Mouse (Mus musculus) heart, postnatal 10 days (tissue): ENCODE results near the gene Get4. TPM values are rescaled to one million over a fixed set of nuclear protein-coding genes. Genes with fewer than 3 reads are reported as not detected.

Experiments
- DNase-seq, 2 experiments: peaks; one replicate each; pipeline ENCODE4 v3.0.0; 2021
- intact Hi-C: fragments of 180-260 bp; cut with DNase I; formaldehyde crosslinking; loops from one replicate; pipeline ENCODE4 v1.15.1; 2025
- total RNA-seq, 2 experiments: library from RNA; stranded (reverse); gene quantifications; 2 replicates each; pipeline ENCODE4 v1.2.3; 2021

Gene Get4
- total RNA-seq, 2 experiments from 2014 or later = 57.6 to 59.4 TPM

DNA sequence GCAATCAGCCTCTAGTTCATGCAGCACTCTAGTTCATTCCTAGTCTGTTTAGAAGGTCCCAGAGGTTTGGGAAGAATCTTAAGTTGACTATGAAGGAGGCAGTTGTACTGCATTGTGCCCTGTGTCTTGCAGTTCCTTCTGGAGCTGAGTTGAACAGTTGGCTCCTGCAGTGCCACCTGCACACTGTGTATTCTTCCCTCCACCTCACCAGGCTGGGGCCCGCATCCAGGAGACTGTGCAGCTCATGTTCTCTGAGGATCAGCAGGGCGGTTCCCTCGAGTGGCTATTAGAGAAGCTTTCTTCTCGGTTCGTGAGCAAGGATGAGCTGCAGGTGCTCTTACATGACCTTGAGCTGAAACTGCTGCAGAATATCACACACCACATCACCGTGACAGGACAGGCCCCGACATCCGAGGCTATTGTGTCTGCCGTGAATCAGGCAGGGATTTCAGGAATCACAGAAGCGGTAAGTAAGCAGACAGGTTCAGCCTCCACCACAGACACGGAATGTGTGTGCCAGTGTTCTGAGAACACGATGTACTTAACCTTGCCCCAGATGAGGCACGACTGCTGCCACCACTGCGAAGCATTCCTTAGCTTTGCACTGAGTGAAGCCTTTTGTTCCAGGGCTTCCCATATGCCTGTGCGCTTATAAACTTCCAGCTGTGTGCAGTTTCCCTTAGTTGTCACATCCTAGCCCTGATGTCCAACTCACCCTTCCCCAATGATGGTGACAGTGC is 10.9 kb upstream of the Get4 start:
- intact Hi-C loops = no loop called here
- no peak for DNase-seq

DNA sequence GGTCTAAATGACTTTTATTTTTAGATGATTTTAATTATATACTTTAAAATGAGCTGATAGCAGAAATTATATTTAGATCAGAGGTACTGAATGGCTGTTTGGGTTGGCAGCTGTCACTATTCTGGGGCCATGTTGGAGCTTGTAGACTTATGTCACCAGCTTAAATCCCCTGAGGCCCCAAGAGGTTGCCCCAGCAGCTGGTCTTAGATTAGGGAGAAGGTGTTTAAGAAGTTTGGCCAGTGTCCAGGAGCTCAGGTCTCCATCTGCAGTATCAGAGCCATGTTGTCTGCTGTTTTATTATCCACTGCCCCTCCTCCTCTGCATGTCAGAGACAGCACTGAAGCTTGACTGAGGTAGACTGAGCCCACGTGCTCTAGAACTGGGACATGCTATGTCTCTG is 8.7 kb upstream of the Get4 start:
- DNase-seq = no peak

DNA sequence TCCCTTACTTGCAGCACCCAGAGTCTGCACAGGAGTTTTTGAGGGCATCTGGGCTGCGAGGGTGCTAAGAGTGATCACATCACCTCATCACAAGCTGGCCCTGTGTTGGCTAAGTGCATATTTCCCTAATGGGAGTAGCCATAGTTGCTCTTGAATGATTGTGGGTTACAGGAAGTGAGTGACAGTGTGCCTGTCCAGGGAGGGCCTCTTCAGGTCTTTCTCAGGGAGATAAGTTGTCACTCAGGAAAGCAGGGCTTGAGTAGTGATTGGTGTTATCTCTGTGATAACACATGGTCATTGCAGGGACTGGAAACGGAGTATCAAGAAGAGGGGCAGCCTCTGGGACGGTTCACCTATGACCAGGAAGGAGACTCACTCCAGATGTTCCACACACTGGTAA is 4.4 kb upstream of the Get4 start:
- no peak for DNase-seq
- intact Hi-C loops = no loop called here

More for the DNA sequence above, 8.7 kb upstream of the Get4 start:
- intact Hi-C loops = no loop called here

DNA sequence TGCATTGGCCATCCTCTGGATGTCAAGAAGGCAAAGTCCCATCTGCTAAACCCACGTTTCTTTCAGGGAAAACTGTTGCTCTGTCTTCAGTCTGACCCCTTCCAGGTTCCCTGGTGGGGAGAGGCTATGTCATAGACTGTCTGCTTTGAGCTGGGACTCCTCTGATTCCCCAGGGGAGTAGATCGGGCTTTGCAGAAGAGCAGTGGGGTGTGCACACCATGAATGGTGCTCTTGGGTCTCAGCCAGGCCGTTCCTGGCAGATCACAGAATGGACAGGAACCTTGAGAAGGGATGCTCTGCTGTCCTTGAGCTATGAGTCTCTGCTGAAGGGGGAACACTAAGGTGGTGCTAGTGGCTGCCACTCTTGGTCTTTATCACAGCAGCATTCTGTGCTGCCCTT is 3.3 kb upstream of the Get4 start:
- intact Hi-C loops = no loop called here
- no peak for DNase-seq

DNA sequence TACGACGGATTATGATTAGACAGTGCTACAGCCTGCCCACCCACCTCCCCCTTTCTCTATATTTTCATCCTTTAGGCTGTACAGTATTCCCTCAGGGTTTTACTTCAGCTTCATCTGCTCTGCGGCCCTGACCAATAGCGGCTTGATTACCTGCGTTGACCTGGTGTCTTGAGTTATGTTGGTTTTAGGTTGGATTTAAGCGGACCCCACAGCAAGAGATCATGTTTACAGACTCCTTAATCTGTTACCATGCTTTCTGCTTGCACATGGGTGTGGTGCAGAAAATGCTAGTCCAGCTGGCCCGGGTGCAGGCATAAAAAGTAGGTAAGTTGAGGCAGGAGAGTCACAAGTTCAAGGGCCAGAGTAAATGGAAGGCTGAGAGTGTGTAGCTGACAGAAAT is 845 bp upstream of the Get4 start:
- DNase-seq = no peak
- intact Hi-C loops = loop anchor here (5.0 kb wide), 1 partner anchor 49 kb away; the partner anchor contains the start of gene Sun1

DNA sequence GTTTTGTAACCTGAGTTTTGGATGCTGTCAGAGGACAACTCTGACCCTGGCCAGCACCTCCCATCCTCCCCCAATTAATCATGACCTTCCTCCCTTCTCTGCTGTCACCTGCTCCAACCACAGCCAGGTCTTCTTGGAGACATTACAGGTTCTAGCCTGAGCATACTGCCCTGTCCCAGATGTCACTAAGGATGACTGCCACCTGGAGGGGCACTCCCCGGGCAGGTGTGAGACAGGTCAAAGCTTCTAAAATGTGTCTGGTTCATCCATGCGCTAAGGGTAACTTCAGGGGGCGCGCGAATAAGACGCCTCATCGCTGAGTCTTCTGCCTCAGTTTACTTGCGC is 416 bp upstream of the Get4 start:
- intact Hi-C loops = loop anchor here (5.0 kb wide), 1 partner anchor 49 kb away; the partner anchor contains the start of gene Sun1
- no peak for DNase-seq

DNA sequence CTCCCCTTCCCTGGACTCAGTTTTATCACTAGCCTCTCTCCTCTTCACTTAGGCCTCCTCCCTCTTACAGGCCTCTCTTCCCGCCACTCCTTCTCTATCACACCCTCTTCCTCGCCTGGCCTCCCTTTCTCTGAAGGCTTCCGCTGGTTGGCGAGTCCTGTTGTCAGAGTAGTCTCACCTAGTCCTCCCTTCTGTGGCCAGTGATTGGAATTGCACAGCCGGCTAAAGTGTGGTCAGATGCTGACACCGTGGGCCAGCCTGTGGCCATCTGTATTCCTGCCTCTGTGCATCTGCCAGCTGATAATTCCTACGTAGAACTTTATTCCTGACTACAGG is 754 bp downstream of the Get4 start:
- no peak for DNase-seq
- intact Hi-C loops = loop anchor here (5.0 kb wide), 1 partner anchor 51 kb away; the partner anchor contains the start of gene Sun1

DNA sequence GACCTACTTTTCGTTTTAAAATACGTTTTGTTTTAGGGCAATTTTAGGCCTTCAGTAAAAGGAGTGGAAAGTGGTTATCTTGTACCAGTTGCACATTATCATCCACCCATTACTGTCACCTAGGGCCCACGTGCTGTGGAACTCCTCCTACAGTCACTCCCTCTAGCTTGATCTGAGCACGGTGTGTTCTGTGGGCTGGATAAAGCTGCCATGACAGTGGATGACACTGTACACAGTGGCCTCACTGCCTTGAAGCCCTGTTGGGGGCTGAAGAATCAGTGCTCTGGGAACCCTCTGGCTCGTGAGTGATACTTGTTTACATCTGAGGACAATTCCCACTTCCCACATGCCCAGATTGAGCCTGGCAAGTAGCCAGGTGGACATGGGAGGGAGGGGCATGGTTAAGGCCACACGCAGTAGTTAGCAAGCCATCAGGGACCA is 1.2 kb downstream of the Get4 start:
- peak; percentile 39 to 45 for DNase-seq
- intact Hi-C loops = loop anchor here (5.0 kb wide), 1 partner anchor 51 kb away; the partner anchor contains the start of gene Sun1

DNA sequence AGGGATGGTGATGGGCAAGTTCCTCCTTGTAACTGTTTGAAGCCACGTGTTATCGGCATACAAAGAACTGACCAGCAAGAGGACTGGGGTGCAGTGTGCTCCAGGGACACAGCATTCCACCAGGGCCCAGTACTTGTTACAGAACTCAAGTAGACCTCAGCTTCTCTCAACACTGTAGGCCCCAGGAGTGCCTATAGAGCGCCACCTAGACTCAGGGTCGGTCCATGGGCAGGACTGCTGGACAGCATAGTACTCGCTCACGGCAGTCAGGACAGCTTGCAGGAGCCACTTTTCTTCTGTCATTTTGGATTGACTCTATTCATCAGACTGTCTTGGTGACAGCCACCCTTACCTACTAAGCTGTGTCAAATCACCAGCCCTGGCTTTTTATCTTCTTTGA is 2.8 kb downstream of the Get4 start:
- DNase-seq = no peak
- intact Hi-C loops = loop anchor here (5.0 kb wide), 1 partner anchor 53 kb away; the partner anchor contains the start of gene Sun1

DNA sequence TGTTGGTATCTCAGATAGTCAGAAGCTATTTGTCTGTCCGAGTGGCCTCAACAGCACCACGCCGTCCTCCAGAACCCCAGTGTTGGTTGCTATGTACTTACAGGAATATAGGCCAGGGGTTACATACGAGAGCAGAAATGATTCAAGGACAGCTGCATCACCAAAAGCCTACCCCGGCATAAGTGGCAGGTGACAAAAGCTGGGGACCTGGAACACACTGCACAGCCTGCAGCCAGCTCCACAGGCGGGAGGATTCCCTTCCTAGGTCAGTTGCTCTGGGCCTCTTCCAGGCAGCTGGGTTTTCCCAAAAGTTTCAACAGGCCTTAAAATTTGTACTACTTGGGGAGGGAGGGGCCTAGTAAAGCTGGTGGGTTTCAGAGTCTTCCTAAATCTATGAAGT is 3.7 kb downstream of the Get4 start:
- DNase-seq = peak; percentile 51 to 57
- intact Hi-C loops = no loop called here

DNA sequence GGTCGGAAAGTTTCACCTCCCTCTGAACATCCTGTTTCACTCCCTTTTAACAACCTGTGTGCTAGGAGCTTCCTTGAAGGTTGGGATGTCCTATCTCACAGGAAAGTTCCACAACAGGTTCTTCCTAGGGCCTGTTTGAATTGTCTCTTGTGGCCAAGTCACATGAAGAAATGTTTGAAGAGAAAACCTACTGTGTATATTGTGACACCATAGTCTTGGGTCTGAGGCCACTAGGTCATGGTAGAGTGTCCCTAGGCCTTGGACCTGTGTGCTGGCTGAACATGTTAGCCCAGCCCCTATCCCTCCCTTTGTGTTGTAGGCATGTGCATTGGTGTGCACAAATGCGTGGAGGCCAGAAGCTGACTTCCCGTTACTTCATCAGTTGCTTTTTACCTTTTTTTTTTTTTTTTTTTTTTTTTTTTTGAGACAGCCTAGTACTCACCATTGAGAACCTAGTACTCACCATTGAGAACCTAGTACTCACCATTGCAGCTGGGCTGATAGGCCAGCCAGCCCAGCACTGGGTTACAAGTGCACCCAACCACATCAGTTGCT is 4.2 kb downstream of the Get4 start:
- no peak for DNase-seq
- intact Hi-C loops = no loop called here

DNA sequence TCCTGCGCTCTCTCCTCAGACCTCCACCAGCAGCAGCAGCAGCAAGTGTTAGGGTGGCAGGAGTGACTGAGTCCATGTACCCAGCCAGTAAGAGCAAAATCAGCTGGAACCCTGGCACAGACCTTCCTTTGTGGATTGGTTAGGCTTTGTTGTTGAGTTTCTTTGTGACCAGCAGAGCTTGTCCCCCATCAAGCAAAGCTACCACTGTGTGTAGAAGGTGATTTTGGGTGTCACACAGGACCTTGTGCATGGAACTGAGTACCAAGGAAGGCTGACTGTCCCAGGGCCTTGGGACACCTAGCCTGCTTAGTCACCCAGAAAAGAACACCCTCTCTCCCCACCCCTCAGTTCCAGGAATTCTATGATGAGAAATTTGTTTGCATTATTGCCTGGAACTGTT is 5.1 kb downstream of the Get4 start:
- DNase-seq = no peak
- intact Hi-C loops = no loop called here

DNA sequence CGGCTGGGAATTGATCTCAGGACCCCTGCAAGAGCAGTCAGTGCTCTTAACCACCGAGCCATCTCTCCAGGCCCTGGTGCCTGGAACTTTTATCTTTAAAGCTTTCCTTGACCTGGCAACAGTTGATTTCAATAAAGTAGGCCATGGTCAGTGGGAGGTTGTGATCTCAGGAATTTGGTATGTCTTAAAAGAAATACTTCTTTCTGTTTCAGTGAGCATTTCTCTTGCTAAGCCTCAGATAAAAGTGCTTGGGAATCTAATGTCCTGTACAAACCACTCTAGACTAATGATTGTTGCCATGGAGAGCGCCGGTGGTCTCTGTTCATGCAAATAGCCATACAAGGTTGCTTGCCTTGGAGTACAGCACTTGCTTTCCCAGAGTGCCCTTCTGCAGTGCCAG is 5.7 kb downstream of the Get4 start:
- intact Hi-C loops = no loop called here

DNA sequence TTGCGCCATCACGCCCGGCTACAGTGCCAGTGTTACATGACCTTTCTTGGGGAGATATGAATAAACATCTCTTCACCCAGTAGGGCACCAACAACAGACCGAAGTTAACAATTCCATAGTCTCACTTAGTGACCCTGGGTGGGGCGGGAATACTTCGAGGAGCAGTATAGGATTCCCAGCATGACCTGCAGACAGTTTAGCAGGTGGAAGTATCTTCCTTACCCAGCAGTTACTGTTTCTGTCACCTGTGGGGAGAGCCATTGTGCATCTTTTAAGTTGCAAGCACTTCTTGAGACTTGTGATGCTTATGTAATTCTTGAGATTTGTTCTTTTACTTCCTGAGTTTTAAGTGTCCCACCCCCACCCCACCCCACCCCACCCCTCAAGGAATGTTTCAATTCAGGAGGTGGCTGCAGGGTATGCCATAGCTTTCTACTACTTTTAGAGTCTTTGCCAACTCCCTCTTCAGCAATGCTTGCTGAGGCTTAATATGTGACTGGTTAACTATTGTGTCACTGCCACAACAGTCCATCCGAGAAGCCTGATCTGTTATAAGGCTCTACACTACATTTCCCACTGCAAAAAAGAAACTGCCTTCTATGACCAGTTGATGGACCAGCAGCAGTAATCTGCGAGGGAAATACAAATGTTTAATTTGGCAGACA is 6.4 kb downstream of the Get4 start:
- intact Hi-C loops = no loop called here
- no peak for DNase-seq

More for the DNA sequence above, 5.7 kb downstream of the Get4 start:
- no peak for DNase-seq

DNA sequence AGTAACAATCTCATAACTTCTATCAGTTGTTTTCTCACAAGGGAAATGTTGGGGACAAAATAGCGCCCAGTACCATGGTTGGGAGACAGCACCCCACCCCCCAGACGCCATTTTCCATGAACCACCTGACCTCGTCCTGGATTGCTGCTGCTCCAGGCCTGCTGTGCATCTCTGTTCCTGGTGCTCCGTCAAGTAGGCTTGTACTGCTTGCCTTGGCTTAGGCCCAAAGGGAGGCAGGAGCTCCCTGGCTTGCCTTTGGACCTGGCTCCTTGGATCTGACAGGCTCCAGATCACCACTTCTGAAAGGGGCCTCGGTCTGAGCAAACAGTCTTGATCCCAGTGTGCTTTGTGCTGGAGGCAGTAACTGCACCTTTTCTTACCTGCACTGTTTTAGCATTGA is 7.7 kb downstream of the Get4 start:
- intact Hi-C loops = no loop called here
- DNase-seq = peak; percentile 37 to 41

DNA sequence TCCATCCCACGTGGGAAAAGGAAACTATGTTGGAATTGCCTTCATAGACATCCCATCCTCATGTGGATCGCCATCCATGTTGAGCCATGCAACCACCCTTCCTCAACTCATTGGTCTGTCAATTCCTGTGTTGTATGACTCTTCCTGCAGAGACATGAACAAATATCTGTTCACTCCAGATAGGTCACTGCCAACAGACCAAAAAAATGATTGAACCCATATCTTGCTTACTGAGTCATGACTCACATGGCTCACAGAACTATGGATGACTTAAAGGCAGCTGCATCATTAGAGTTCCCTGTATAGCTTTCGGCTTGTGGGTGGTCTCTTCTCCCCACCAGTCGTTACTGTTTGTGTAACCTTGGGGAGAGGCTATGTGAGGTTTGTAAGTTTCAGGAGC is 9.3 kb downstream of the Get4 start:
- intact Hi-C loops = no loop called here
- DNase-seq = no peak

DNA sequence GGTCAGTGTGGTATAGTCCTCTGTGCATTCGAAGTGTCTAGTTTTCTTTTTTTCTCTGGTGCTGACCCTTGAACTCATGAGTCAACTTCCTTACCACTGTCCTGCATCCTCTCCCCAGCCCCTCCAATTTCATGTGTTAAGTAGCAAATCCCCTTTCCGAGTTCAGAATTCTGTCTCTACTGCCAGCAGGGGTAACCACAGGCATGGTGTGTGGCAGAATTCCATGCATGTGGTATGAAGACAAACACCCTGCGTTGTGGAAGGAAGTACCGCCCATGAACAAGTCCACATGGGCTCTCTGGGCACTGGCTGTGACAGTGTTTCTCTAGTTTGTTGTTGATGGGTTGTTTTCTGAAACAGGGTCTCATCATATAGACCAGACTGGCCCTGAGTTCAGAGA is 15.5 kb downstream of the Get4 start:
- DNase-seq = no peak
- intact Hi-C loops = no loop called here

DNA sequence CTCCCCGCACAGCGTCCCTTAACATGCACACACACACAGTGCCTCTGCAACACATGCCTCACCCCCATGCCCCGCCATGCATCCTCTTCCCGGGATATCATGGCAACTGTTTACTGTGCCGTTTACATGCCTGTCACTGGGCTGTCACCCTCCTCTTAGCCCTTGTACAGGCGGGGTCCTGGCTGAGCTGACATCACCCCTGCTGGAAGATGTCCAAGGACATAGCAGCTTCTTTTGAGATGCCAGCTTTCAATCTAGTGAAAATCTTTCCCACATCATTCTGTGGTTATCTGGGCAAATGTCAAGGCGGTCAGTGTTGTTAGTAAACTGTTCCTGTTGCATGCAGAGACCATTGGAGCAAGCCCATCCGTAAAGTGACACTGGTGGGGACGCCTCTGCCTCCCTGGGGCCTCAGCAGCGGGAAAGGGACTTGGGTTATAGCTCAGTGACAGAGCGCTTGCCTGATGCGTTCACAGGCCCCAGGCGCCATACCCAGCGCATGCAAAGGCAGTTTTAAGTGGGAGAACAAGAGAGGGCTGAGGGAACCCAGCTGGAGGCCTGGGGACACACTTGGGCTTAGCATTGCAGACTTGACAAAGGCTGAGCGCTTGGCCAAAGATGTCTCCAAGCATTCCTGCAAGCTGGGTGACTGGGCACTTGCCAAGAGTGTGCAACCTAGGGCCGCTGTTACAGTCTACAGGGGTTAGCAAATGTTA is 18.8 kb downstream of the Get4 start:
- intact Hi-C loops = no loop called here
- DNase-seq = peak; percentile 37 to 51

DNA sequence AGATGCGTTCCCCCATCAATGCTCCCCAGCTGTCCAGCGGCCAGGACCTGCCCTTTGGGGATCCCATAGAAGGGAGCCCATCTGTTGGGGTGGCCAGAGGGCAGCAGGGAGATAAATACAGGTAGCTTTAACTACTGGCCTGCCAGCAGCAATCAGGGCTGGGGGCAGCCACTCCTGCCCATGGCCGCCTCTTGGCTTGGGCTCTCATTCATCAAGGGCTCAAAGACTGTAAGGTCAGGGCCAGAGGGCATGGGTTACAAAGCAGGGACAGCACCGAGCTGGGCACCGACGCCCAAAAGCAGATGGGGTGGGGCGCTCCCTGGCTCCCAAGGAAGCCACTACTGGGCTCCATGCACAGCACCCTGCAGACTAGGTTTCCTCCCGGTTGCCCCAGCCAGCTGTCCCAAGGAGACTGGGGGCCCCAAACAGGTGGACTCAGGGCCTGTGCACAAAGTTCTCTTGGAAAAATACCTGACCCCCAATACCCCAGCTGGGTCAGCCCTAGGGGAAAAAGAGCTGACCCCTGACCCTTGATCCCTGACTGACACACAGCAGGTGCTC is 19.9 kb downstream of the Get4 start:
- intact Hi-C loops = no loop called here

DNA sequence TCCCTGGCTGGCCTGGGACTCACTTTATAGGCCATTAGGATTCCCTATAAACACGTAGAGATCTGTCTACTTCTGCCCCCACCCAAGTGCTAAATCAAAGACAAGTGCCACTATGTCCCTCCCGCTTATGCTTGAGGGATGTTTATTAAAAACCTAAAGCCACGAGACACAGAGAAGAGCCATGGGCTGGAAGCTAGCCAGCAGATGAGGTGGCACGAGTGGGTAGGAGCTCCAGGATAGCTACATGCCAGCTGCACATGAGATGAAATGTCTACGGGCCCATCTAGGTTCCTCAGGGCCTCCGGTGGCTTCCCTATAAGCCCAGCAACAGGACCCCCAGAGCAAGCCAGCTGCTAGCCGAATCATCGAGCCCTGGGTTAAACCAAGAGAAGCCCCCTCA is 25.2 kb downstream of the Get4 start:
- intact Hi-C loops = no loop called here
- no peak for DNase-seq

More for the DNA sequence above, 19.9 kb downstream of the Get4 start:
- no peak for DNase-seq
